Mouse (Mus musculus) gastrocnemius, postnatal 4 days (tissue): Measurements from ENCODE around the gene Wdr3. TPM values are rescaled to one million over a fixed set of nuclear protein-coding genes. Genes with fewer than 3 reads are reported as not detected.

Experiments used
- total RNA-seq, 2 experiments: library from RNA; stranded (reverse); gene quantifications; 2 replicates each; pipeline ENCODE4 v1.2.3; 2021

Gene Wdr3
- total RNA-seq, 2 experiments from 2014 or later, result 12.7 to 17.9 TPM

Other genes starting within 250 kb of the Wdr3 start
- 10 to 100 TPM in 1 of 2 experiments, 1 to 10 TPM in 1; 9.4 to 11.3 TPM for gene Gdap2, start within 50 bp of the Wdr3 start, total RNA-seq